Mouse (Mus musculus) adrenal gland, postnatal 25 days (tissue): Measurements from ENCODE around the gene Igsf1. TPM values are rescaled to one million over a fixed set of nuclear protein-coding genes. Genes with fewer than 3 reads are reported as not detected.

Source experiments
- DNase-seq: peaks from one replicate; pipeline ENCODE4 v3.0.0; 2021; ENCODE audit warnings: mixed read lengths
- long read RNA-seq: library from polyadenylated mRNA; stranded (forward); transcript quantifications from one replicate; pipeline ENCODE4 v2.0.0, GENCODE M21; 2021
- total RNA-seq: library from RNA; stranded (reverse); gene quantifications from 2 replicates; pipeline ENCODE4 v1.2.3, GENCODE M21; 2021

Gene Igsf1
- 0.81 and 1.2 TPM in 2 replicates for total RNA-seq
- long read RNA-seq, partial matches to known transcripts = 1 of 1 reads
- long read RNA-seq, other reads (novel, unspliced or antisense) = 0 of 1 reads

GRCm38 (mm10) chrX:49797213-49798019 is at the start of gene Igsf1:
TSS of gene Igsf1 (minus strand) at chrX:49797749.
- DNase-seq = peak; percentile 7

GRCm38 (mm10) chrX:49770828-49771227 is 26.7 kb downstream of the Igsf1 start:
- DNase-seq = peak; percentile 10

GRCm38 (mm10) chrX:49745192-49745591 is 52.4 kb downstream of the Igsf1 start:
- no peak for DNase-seq

- no peak for DNase-seq
These were observed 62.6 kb downstream of the Igsf1 start, which contains the start of gene Olfr1321 for GRCm38 (mm10) chrX:49734959-49735358. TSS of gene Olfr1321 (minus strand) at chrX:49735059.

Other genes starting within 250 kb of the Igsf1 start
- gene Olfr1320, start 125.4 kb downstream of the Igsf1 start, total RNA-seq = not detected in 2 replicates
- not detected in 2 replicates for gene Olfr1321, start 62.7 kb downstream of the Igsf1 start, total RNA-seq
- not detected in 2 replicates for gene Olfr1322, start 93.7 kb upstream of the Igsf1 start, total RNA-seq
- gene Olfr1323, start 221.6 kb upstream of the Igsf1 start, total RNA-seq = not detected in 2 replicates